Mouse (Mus musculus): ENCODE results near the gene Hpcal1. TPM values are rescaled to one million over a fixed set of nuclear protein-coding genes. Genes with fewer than 3 reads are reported as not detected.
"Not testable (repeated sequence)": the region's sequence is repeated elsewhere in the genome, so short reads cannot be mapped to it uniquely, and the experiment has no call there.

Gene Hpcal1
- polyA plus RNA-seq, 1 experiment from 2014 or later, result 57.6 TPM

- ATAC-seq (ENCODE audit: insufficient number of reproducible peaks, insufficient read depth, low FRiP score, low TSS enrichment, low read depth); H3K9me3 ChIP-seq; H3K36me3 ChIP-seq; H3K27me3 ChIP-seq; H3K9ac ChIP-seq; H3K27ac ChIP-seq; H3K4me1 ChIP-seq; H3K4me2 ChIP-seq; H3K4me3 ChIP-seq: not testable (repeated sequence)
- WGBS, result 76% methylated on average over 1 of the region's 1 CpGs
Observed at GRCm38 (mm10) chr12:17835279-17835678, 144.6 kb downstream of the Hpcal1 start.

Other genes starting within 250 kb of the Hpcal1 start
- gene Odc1, start 146.1 kb upstream of the Hpcal1 start, polyA plus RNA-seq (2015; fragmentation: Nextera tagmentation; extraction: Ambion mirVana), result 186 and 193 TPM in 2 replicates

All from embryonic facial prominence, embryonic 13.5 days (tissue).